Mouse (Mus musculus): Measurements from ENCODE around the gene Zfp27. TPM values are rescaled to one million over a fixed set of nuclear protein-coding genes. Genes with fewer than 3 reads are reported as not detected.

Zfp27 gene
- polyA plus RNA-seq, 1 experiment from 2014 or later = 12.0 TPM

DNA sequence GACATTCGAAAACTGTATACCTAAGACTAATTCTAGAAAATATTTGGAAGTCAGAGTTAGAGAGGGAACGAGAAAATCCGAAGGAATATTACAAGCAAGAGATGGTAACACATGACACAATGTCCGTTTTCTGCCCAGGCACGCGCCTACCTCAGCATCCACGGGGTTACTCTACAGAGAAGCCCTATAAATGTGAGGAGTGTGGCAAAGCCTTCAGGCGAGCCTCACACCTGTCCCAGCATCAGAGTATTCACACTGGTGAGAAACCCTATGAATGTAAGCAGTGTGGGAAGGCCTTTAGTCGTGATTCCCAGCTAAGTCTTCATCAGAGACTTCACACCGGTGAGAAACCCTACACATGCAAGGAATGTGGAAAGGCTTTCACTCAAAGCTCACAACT, 32.1 kb downstream of the Zfp27 start:
- no peak overlapping the region for H3K4me3 ChIP-seq (ENCODE audit: low read depth, low read length)

DNA sequence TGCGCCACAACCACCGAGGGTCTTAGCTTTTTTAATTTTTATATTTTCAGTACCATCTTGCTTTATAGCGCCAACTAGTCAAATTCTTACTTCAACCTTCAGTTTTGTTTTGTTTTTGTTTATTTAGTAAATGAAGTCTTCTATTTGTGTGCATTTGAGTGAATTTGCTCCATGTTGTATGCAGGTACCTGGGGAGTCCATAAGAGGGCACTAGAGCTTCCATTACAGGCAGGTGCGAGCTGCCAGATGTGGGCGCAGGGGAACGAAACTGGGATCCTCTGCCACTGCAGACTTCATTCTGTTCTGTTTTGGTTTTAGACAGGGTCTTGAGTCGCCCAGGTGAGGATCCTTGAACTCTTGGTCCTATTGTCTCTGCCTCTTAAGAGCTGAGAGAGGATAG, 44.7 kb downstream of the Zfp27 start:
- H3K9ac ChIP-seq (ENCODE audit: low read depth, low read length) = no peak overlapping the region
- H3K9me3 ChIP-seq (ENCODE audit: control insufficient read depth, low read length) = no peaks in the 10 kb centered on the region
- 88% methylated on average over 7 of the region's 7 CpGs for WGBS
- H3K4me2 ChIP-seq (ENCODE audit: low read depth, low read length) = no peak overlapping the region
- no peak for DNase-seq (ENCODE audit: low spot score)
- no peak for ATAC-seq (ENCODE audit: low read depth)
- no peak overlapping the region for H3K4me3 ChIP-seq (ENCODE audit: low read depth, low read length)
- H3K27me3 ChIP-seq (replicated peaks; ENCODE audit: control insufficient read depth, insufficient read depth, low read length) = no peaks in the 10 kb centered on the region
- no peak overlapping the region for H3K27ac ChIP-seq (replicated peaks; ENCODE audit: low read depth, low read length)
- 0 out of 2 replicates have a peak, but pooled peaks cover 5% of the 10 kb centered on the region for H3K4me1 ChIP-seq (ENCODE audit: control insufficient read depth, insufficient read depth, low read length)
- peaks cover 5% of the 10 kb centered on the region for H3K36me3 ChIP-seq (ENCODE audit: control insufficient read depth, insufficient read depth, low read length)

More for the DNA sequence above, 32.1 kb downstream of the Zfp27 start:
- Histone ChIP-seq H3K4me2 (ENCODE audit: low read depth, low read length) (no peak overlapping the region), H3K36me3 (ENCODE audit: control insufficient read depth, insufficient read depth, low read length) (peaks cover 46% of the 10 kb centered on the region), H3K27me3 (replicated peaks; ENCODE audit: control insufficient read depth, insufficient read depth, low read length) (no peaks in the 10 kb centered on the region), H3K4me1 (ENCODE audit: control insufficient read depth, insufficient read depth, low read length) (no peaks in the 10 kb centered on the region), H3K9ac (ENCODE audit: low read depth, low read length) (no peak overlapping the region), H3K27ac (replicated peaks; ENCODE audit: low read depth, low read length) (no peak overlapping the region), H3K9me3 (ENCODE audit: control insufficient read depth, low read length) (peaks cover 49% of the 10 kb centered on the region)
- ATAC-seq (ENCODE audit: low read depth) (no peak), DNase-seq (ENCODE audit: low spot score) (no peak)
- WGBS = 93% methylated on average over 10 of the region's 10 CpGs

DNA sequence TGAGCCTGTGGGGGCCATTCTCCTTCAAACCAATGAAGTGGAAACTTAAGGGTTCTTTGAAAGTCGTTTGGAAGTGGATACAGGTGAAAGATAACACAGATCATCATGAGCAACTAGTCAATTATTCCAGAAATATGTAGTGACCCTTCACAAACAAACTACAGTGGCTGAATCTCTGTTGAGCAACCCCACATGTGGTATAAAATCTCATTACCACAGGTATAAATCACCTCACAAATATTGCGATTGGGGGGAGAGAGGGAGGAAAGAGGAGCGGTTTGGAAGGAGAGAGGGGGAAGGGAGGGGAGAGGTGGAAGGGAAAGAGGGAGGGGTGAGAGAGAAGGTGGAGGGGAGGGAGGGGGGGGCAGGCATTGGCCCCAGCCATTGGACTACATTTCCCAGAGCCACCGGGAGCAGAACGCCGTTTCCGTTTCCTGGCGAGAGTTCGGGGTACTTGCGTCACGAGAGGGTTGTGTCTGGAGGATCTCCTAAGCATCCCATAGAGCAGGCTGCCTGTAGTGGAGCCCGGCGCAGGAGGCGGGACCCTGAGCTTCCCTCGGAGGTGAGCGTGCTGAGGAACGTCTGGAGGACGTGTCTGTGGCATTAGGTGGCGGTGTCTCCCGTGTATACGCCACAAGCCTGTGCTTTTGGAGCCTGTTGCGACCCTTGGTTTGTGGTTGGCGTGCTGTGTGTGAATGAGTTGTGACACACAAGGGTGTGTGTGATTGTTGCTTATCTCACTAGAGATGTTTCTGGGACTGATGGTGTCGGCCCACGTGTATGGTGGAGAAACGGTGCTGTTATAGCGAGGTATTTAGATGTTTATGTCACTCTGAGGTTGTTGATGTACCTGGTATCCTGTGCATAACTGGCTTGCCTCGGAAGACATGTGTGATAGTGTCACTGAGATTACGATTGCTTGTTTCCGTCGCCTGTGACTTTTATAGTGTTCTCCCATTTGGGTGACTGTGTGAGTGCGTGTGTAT, 46.5 kb downstream of the Zfp27 start, which contains the start of gene Zfp420:
Gene Zfp420, plus strand, starts transcription at position 448 of the 986 bp plus-strand sequence.
- Histone ChIP-seq H3K27me3 (replicated peaks; ENCODE audit: control insufficient read depth, insufficient read depth, low read length) (no peaks in the 10 kb centered on the region), H3K4me1 (ENCODE audit: control insufficient read depth, insufficient read depth, low read length) (0 out of 2 replicates have a peak, but pooled peaks cover 5% of the 10 kb centered on the region), H3K27ac (replicated peaks; ENCODE audit: low read depth, low read length) (peak within 1 kb of the TSS; percentile 40; the same call in 1 of the 2 replicates), H3K4me3 (ENCODE audit: low read depth, low read length) (peak within 1 kb of the TSS; percentile 61), H3K9ac (ENCODE audit: low read depth, low read length) (peak within 1 kb of the TSS; percentile 73), H3K9me3 (ENCODE audit: control insufficient read depth, low read length) (no peaks in the 10 kb centered on the region), H3K36me3 (ENCODE audit: control insufficient read depth, insufficient read depth, low read length) (peaks cover 5% of the 10 kb centered on the region), H3K4me2 (ENCODE audit: low read depth, low read length) (peak within 1 kb of the TSS; percentile 75)
- 5% methylated on average over 32 of the region's 32 CpGs for WGBS
- ATAC-seq (ENCODE audit: low read depth) (peak; percentile 99), DNase-seq (ENCODE audit: low spot score) (peak; percentile 97)

DNA sequence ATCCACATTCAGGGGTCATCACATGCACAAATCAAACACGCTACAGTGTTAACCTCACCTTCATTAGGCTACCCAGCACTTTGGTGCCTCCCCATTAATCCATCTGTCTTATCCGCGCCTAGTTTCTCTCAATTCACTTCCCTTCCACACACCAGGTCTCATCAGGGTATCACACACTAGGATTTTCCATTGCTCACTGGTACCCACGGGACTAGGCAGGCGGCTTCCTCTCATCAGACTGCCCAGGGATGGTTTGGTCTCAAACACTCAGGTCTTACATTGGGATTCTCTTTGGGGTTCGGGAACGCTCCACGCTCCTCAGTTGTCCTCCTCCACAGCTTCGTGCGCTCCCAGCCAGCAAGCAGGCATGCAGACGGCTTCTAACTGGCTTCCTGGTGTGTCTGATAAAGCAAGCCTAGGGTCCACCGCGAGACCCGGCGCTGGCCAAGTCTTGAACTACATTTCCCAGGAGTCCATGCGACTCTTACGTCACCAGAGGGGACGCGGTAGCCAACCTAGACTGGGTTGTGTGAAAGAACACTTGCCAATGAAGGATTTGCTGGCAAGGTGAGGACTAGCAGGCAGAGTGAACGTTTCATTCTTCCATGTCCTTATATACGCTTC, 53.0 kb downstream of the Zfp27 start, which contains the start of gene Zfp940:
Gene Zfp940, minus strand, starts transcription at position 451 of the 624 bp plus-strand sequence.
- Histone ChIP-seq H3K9ac (ENCODE audit: low read depth, low read length) (peak within 1 kb of the TSS; percentile 60), H3K36me3 (ENCODE audit: control insufficient read depth, insufficient read depth, low read length) (peaks cover 24% of the 10 kb centered on the region), H3K4me3 (ENCODE audit: low read depth, low read length) (peak within 1 kb of the TSS; percentile 49), H3K4me1 (ENCODE audit: control insufficient read depth, insufficient read depth, low read length) (0 out of 2 replicates have a peak, but pooled peaks cover 4% of the 10 kb centered on the region), H3K9me3 (ENCODE audit: control insufficient read depth, low read length) (no peaks in the 10 kb centered on the region), H3K4me2 (ENCODE audit: low read depth, low read length) (peak within 1 kb of the TSS; percentile 55), H3K27me3 (replicated peaks; ENCODE audit: control insufficient read depth, insufficient read depth, low read length) (no peaks in the 10 kb centered on the region), H3K27ac (replicated peaks; ENCODE audit: low read depth, low read length) (no peak within 1 kb of the TSS)
- WGBS = 2% methylated on average over 21 of the region's 21 CpGs
- peak; percentile 95 for DNase-seq (ENCODE audit: low spot score)
- ATAC-seq (ENCODE audit: low read depth) = peak; percentile 97

DNA sequence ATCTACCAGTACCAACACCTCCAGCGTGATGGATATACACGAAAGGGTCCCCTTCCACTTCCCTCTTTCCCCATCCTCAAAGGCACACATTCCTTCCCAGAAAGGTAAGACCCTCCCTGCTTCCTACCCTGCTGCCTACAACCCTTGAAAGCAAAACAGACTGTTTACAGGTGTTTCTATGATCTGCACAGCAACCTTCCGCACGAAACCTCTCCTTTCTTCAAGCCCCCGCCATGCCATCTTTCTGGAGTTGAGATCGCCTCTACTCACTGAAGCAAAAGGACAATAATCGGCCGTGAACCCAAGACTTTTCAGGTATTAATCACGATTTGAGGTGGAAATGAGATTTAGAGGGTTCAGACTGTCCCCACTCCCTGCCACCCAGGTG, 53.5 kb downstream of the Zfp27 start:
- 57% methylated on average over 9 of the region's 9 CpGs for WGBS
- H3K27me3 ChIP-seq (replicated peaks; ENCODE audit: control insufficient read depth, insufficient read depth, low read length) = no peaks in the 10 kb centered on the region
- DNase-seq (ENCODE audit: low spot score) (no peak), ATAC-seq (ENCODE audit: low read depth) (no peak; the same call in 1 of the 2 replicates)
- peak overlapping the region; percentile 60 for H3K9ac ChIP-seq (ENCODE audit: low read depth, low read length)
- H3K4me3 ChIP-seq (ENCODE audit: low read depth, low read length) = peak overlapping the region; percentile 49
- peak overlapping the region; percentile 55 for H3K4me2 ChIP-seq (ENCODE audit: low read depth, low read length)
- peaks cover 24% of the 10 kb centered on the region for H3K36me3 ChIP-seq (ENCODE audit: control insufficient read depth, insufficient read depth, low read length)
- 0 out of 2 replicates have a peak, but pooled peaks cover 4% of the 10 kb centered on the region for H3K4me1 ChIP-seq (ENCODE audit: control insufficient read depth, insufficient read depth, low read length)
- H3K9me3 ChIP-seq (ENCODE audit: control insufficient read depth, low read length) = no peaks in the 10 kb centered on the region
- H3K27ac ChIP-seq (replicated peaks; ENCODE audit: low read depth, low read length) = no peak overlapping the region

DNA sequence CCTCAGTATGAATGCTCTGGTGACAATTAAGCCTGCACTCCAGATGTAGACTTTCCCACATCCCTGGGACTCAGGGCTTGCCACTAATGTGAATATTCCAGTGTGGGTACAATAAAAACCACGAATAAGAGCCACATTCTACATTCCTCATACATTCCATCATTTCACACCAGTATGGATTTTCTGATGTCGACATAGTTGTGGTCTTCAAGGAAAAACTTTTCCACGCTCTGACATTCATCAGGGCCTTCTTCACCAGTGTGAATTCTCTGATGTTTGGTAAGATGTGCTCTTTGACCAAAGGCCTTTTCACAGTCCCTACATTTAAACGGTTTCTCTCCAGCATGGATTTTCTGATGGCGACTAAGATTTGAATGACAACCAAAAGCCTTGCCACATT, 61.8 kb downstream of the Zfp27 start:
- Histone ChIP-seq H3K9ac (ENCODE audit: low read depth, low read length) (no peak overlapping the region), H3K36me3 (ENCODE audit: control insufficient read depth, insufficient read depth, low read length) (peaks cover 36% of the 10 kb centered on the region), H3K27ac (replicated peaks; ENCODE audit: low read depth, low read length) (peak overlapping the region; percentile 33; the same call in 1 of the 2 replicates), H3K4me3 (ENCODE audit: low read depth, low read length) (no peak overlapping the region), H3K4me2 (ENCODE audit: low read depth, low read length) (no peak overlapping the region), H3K4me1 (ENCODE audit: control insufficient read depth, insufficient read depth, low read length) (no peaks in the 10 kb centered on the region), H3K27me3 (replicated peaks; ENCODE audit: control insufficient read depth, insufficient read depth, low read length) (no peaks in the 10 kb centered on the region), H3K9me3 (ENCODE audit: control insufficient read depth, low read length) (no peaks in the 10 kb centered on the region)
- 75% methylated on average over 5 of the region's 5 CpGs for WGBS
- peak; percentile 39 for DNase-seq (ENCODE audit: low spot score)
- ATAC-seq (ENCODE audit: low read depth) = no peak

Small RNA genes within 50 kb of the gene (microRNA-seq; reads per million reads assigned to microRNA genes)
- not detected for gene Mir7668 (ENCODE audit: borderline number of aligned reads)

Other genes starting within 250 kb of the Zfp27 start
- not detected in 2 replicates for gene Catsperg2, start 179.5 kb downstream of the Zfp27 start, polyA plus RNA-seq (2014; fragmentation: Nextera tagmentation; extraction: Ambion mirVana)
- gene Zfp84, start 138.0 kb downstream of the Zfp27 start, polyA plus RNA-seq (2014; fragmentation: Nextera tagmentation; extraction: Ambion mirVana) = 15.7 and 17.0 TPM in 2 replicates
- 9.4 and 10.4 TPM in 2 replicates for gene Zfp30, start 122.6 kb downstream of the Zfp27 start, polyA plus RNA-seq (2014; fragmentation: Nextera tagmentation; extraction: Ambion mirVana)
- 12.8 and 14.5 TPM in 2 replicates for gene Zfp790, start 90.5 kb downstream of the Zfp27 start, polyA plus RNA-seq (2014; fragmentation: Nextera tagmentation; extraction: Ambion mirVana)
- gene Zfp940, start 52.9 kb downstream of the Zfp27 start, polyA plus RNA-seq (2014; fragmentation: Nextera tagmentation; extraction: Ambion mirVana) = 3.6 and 4.4 TPM in 2 replicates
- 6.4 and 7.1 TPM in 2 replicates for gene Zfp420, start 46.6 kb downstream of the Zfp27 start, polyA plus RNA-seq (2014; fragmentation: Nextera tagmentation; extraction: Ambion mirVana)
- gene Zfp383, start 1.7 kb upstream of the Zfp27 start, polyA plus RNA-seq (2014; fragmentation: Nextera tagmentation; extraction: Ambion mirVana) = 9.9 and 10.1 TPM in 2 replicates
- 8.9 and 10.3 TPM in 2 replicates for gene Zfp74, start 47.5 kb upstream of the Zfp27 start, polyA plus RNA-seq (2014; fragmentation: Nextera tagmentation; extraction: Ambion mirVana)
- 29.5 and 29.9 TPM in 2 replicates for gene Zfp568, start 77.4 kb upstream of the Zfp27 start, polyA plus RNA-seq (2014; fragmentation: Nextera tagmentation; extraction: Ambion mirVana)
- gene Zfp14, start 144.8 kb upstream of the Zfp27 start, polyA plus RNA-seq (2014; fragmentation: Nextera tagmentation; extraction: Ambion mirVana) = 4.4 and 6.4 TPM in 2 replicates
- 6.4 and 7.0 TPM in 2 replicates for gene Zfp82, start 166.3 kb upstream of the Zfp27 start, polyA plus RNA-seq (2014; fragmentation: Nextera tagmentation; extraction: Ambion mirVana)
- 1.4 and 2.5 TPM in 2 replicates for gene Gm26920, start 183.8 kb upstream of the Zfp27 start, polyA plus RNA-seq (2014; fragmentation: Nextera tagmentation; extraction: Ambion mirVana)
- 7.9 and 11.2 TPM in 2 replicates for gene Zfp566, start 184.0 kb upstream of the Zfp27 start, polyA plus RNA-seq (2014; fragmentation: Nextera tagmentation; extraction: Ambion mirVana)
- 136 and 141 TPM in 2 replicates for gene Zfp260, start 188.2 kb upstream of the Zfp27 start, polyA plus RNA-seq (2014; fragmentation: Nextera tagmentation; extraction: Ambion mirVana)
- gene Zfp382, start 215.4 kb upstream of the Zfp27 start, polyA plus RNA-seq (2014; fragmentation: Nextera tagmentation; extraction: Ambion mirVana) = 5.8 and 6.5 TPM in 2 replicates